Mouse (Mus musculus) CH12.LX (cell line): ENCODE measurements at regions not wholly inside any gene's neighbourhood (a gene's known extent, or its start where the extent isn't known, plus 50 kb on each side); places are given as distances from the start of the nearest gene placed in this dataset.

Source experiments
- CTCF ChIP-seq, 2 experiments: IDR thresholded peaks in 1 of 2; conservative IDR thresholded peaks in 1 of 2; 2 replicates each; pipeline ENCODE4 v1.5.1; 2011 to 2012; ENCODE audit warnings: low read depth in 2 of 2, low read length in 2 of 2, improper control_type of control experiment in 1 of 2, inconsistent platforms in 1 of 2, mild to moderate bottlenecking in 1 of 2, moderate library complexity in 1 of 2
- ETS1 ChIP-seq: conservative IDR thresholded peaks from 2 replicates; pipeline ENCODE4 v1.6.1; 2012; ENCODE audit warnings: low read depth, mild to moderate bottlenecking, inconsistent platforms, low read length, improper control_type of control experiment, moderate library complexity
- GABPA ChIP-seq: IDR thresholded peaks from 2 replicates; pipeline ENCODE4 v1.6.1; 2012; ENCODE audit warnings: low read depth, low read length, improper control_type of control experiment, inconsistent platforms; ENCODE audit not compliant: insufficient replicate concordance
- JUND ChIP-seq: conservative IDR thresholded peaks from 2 replicates; pipeline ENCODE4 v1.6.1; 2011; ENCODE audit warnings: low read depth, low read length, improper control_type of control experiment
- KAT2A ChIP-seq: IDR thresholded peaks from 2 replicates; pipeline ENCODE4 v1.6.1; 2012; ENCODE audit warnings: low read length, improper control_type of control experiment, inconsistent platforms; ENCODE audit not compliant: insufficient replicate concordance
- PAX5 ChIP-seq: IDR thresholded peaks from 2 replicates; pipeline ENCODE4 v1.6.1; 2012; ENCODE audit warnings: low read length, inconsistent platforms, mixed read lengths
- POLR2A ChIP-seq: IDR thresholded peaks from 2 replicates; pipeline ENCODE4 v1.6.1; 2011; ENCODE audit warnings: low read depth, mild to moderate bottlenecking, improper control_type of control experiment, low read length
- TCF12 ChIP-seq: IDR thresholded peaks from 2 replicates; pipeline ENCODE4 v1.6.1; 2014; ENCODE audit warnings: low read depth, mild to moderate bottlenecking, inconsistent platforms, low read length, improper control_type of control experiment
- ZC3H11A ChIP-seq: IDR thresholded peaks from 2 replicates; pipeline ENCODE4 v1.6.1; 2012; ENCODE audit warnings: low read depth, mild to moderate bottlenecking, inconsistent platforms, low read length, improper control_type of control experiment
- ZMIZ1 ChIP-seq: IDR thresholded peaks from 2 replicates; pipeline ENCODE4 v1.6.1; 2012; ENCODE audit warnings: low read depth, mild to moderate bottlenecking, inconsistent platforms, low read length, improper control_type of control experiment

DNA sequence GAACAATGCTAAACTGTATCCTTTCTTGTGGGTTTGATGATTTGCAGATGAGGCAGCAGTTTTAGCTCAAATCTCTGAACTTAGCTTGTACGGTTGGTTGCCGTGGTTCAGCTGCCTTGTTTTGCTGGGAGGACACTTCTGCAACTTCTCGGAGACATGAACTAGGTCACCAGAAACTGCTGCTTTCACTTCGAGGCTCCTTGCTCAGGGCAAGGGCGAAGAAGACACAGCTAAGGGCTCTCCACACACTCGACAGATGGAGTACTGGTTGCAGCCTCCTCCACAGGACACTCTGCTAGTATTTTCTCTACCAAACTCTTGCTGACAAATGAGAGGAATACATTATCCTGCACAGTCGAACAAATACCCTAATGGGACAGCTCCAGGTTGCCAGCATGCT, 94.9 kb upstream of the Ado start:
- TF ChIP-seq CTCF (conservative IDR thresholded peaks at IDR 0.05 in 1 of 2, IDR thresholded peaks at IDR 0.05 in 1 of 2; ENCODE audit: low read depth in 2 of 2, low read length in 2 of 2) (no peak), ZC3H11A (no peak), TCF12 (no peak), POLR2A (no peak), PAX5 (no peak), JUND (no peak), KAT2A (no peak), GABPA (no peak), ETS1 (no peak), ZMIZ1 (no peak)
